8 mouse cellular contexts compared by ENCODE assay signal in the genomic region with DNA sequence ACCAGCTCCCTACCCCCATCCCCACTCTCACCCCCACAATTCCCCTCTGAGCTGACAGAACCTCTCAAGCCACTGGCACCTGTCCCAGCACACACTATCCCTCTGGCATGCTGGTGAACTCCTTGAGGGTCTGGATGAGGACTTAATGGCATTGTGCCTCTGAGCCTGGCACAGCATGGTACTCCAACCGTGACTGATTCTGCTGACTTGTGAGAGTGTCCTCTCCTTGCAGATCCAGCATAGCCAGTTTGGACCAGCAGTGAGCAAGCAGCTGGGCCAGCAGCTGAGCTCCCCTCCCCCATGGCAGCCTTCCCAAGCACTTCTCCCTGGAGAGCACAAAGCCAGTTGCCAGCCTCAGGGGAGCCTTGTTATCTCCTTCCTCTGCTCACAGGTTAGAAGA. TPM values are rescaled to one million over a fixed set of nuclear protein-coding genes. Genes with fewer than 3 reads are reported as not detected.
DNase-seq lines count a peak whose midpoint lies in the region; ATAC-seq and TF ChIP-seq lines count a peak whose summit lies in the region.

No protein-coding gene starts in this region.

- no peak for TF ChIP-seq POLR2A in cerebellum, adult 2 months (IDR thresholded peaks at IDR 0.05; ENCODE audit: borderline replicate concordance, insufficient read depth, low read length)

- ATAC-seq in kidney, embryonic 15.5 days (replicated peaks; ENCODE audit: low FRiP score), result peak; percentile 61
- ATAC-seq in lung, embryonic 14.5 days (ENCODE audit: insufficient read depth), result peak; percentile 74

- DNase-seq in adrenal gland, postnatal 14 days, result peak; percentile 70
- DNase-seq in adrenal gland, adult 8-10 months, result no peak
- DNase-seq in cerebellum, adult 2 months, result peak; percentile 34 to 54
- peak; percentile 81 to 84 for DNase-seq in heart, adult 18-20 months
- DNase-seq in lung, embryonic 14.5 days, result peak; percentile 78
- DNase-seq in right cerebral cortex, postnatal 10 days (ENCODE audit: low spot score in 2 of 2), result peak; percentile 76 to 82
- DNase-seq in spleen, postnatal 36 days (ENCODE audit: low spot score in 2 of 2), result no peak

- H3K27ac ChIP-seq in cerebellum, adult 2 months (ENCODE audit: insufficient read depth, low read length), result no peak overlapping the region
- H3K27ac ChIP-seq in kidney, embryonic 15.5 days, result peak overlapping the region; percentile 60
- H3K27ac ChIP-seq in lung, embryonic 14.5 days (ENCODE audit: low read depth), result peak overlapping the region; percentile 85

- no peak overlapping the region for H3K9ac ChIP-seq in kidney, embryonic 15.5 days
- no peak overlapping the region for H3K9ac ChIP-seq in lung, embryonic 14.5 days

- no peaks in the 10 kb centered on the region for H3K27me3 ChIP-seq in cerebellum, adult 2 months (ENCODE audit: control insufficient read depth, insufficient read depth, low read length)
- H3K27me3 ChIP-seq in kidney, embryonic 15.5 days, result no peaks in the 10 kb centered on the region
- no peaks in the 10 kb centered on the region for H3K27me3 ChIP-seq in lung, embryonic 14.5 days (ENCODE audit: insufficient read depth, low read length)

- no peak for TF ChIP-seq CTCF in cerebellum, adult 2 months (IDR thresholded peaks at IDR 0.05; ENCODE audit: borderline replicate concordance, insufficient read depth, low read depth, low read length)
- TF ChIP-seq CTCF in lung, embryonic 14.5 days (IDR thresholded peaks at IDR 0.05; ENCODE audit: low read depth), result no peak

- H3K36me3 ChIP-seq in kidney, embryonic 15.5 days, result no peaks in the 10 kb centered on the region
- no peaks in the 10 kb centered on the region for H3K36me3 ChIP-seq in lung, embryonic 14.5 days (ENCODE audit: insufficient read depth)

- no peak overlapping the region for H3K4me2 ChIP-seq in kidney, embryonic 15.5 days
- no peak overlapping the region for H3K4me2 ChIP-seq in lung, embryonic 14.5 days

- 7% methylated on average over 1 of the region's 1 CpGs for WGBS in cerebellum, adult 2 months
- 20% methylated on average over 1 of the region's 1 CpGs for WGBS in kidney, embryonic 15.5 days
- WGBS in lung, embryonic 14.5 days, result 5% methylated on average over 1 of the region's 1 CpGs

- no peak overlapping the region for H3K4me3 ChIP-seq in cerebellum, adult 2 months (replicated peaks; ENCODE audit: insufficient read depth, low read depth, low read length)
- H3K4me3 ChIP-seq in kidney, embryonic 15.5 days (replicated peaks), result no peak overlapping the region
- no peak overlapping the region for H3K4me3 ChIP-seq in lung, embryonic 14.5 days (ENCODE audit: low read depth, low read length)

- no peaks in the 10 kb centered on the region for H3K9me3 ChIP-seq in kidney, embryonic 15.5 days (replicated peaks)
- no peaks in the 10 kb centered on the region for H3K9me3 ChIP-seq in lung, embryonic 14.5 days (ENCODE audit: low read depth, low read length)

- peaks cover 23% of the 10 kb centered on the region for H3K4me1 ChIP-seq in cerebellum, adult 2 months (ENCODE audit: control insufficient read depth, insufficient read depth, low read length)
- peaks cover 38% of the 10 kb centered on the region for H3K4me1 ChIP-seq in kidney, embryonic 15.5 days
- peaks cover 16% of the 10 kb centered on the region for H3K4me1 ChIP-seq in lung, embryonic 14.5 days (ENCODE audit: insufficient read depth)

RNA-seq across cellular contexts. Expression of a gene that starts 32.3 kb away (rescaled TPM):
- total RNA-seq in adrenal gland, postnatal 14 days (2021), result 193 and 243 TPM in 2 replicates
- 100 to 1,000 TPM in 3 of 4 experiments, 10 to 100 TPM in 1; 91.2 to 155 (median 133) TPM for total RNA-seq in adrenal gland, adult 8-10 months (2022)
- 41.1 and 44.7 TPM in 2 replicates for polyA plus RNA-seq in cerebellum, adult 2 months (2012; rRNA removed)
- total RNA-seq in heart, adult 18-20 months (2021), result 100 to 1,000 TPM; 100 to 110 TPM
- 17.7 and 17.8 TPM in 2 replicates for polyA plus RNA-seq in kidney, embryonic 15.5 days (2015; fragmentation: Nextera tagmentation; extraction: Ambion mirVana)
- 40.8 and 42.7 TPM in 2 replicates for polyA plus RNA-seq in lung, embryonic 14.5 days (2014; fragmentation: Nextera tagmentation; extraction: Ambion mirVana)

Comparison
In these comparisons a context has a peak if more than half of its experiments do, and no peak if none do; other contexts are left out.
1. DNase-seq: peak in adrenal gland, postnatal 14 days (single experiment), cerebellum, adult 2 months (2 of 2), heart, adult 18-20 months (2 of 2), lung, embryonic 14.5 days (single experiment) and right cerebral cortex, postnatal 10 days (2 of 2); none in adrenal gland, adult 8-10 months (single experiment) and spleen, postnatal 36 days (0 of 2).